Mouse (Mus musculus) gastrocnemius, adult 18-20 months (tissue): Measurements from ENCODE around the gene Rims1. TPM values are rescaled to one million over a fixed set of nuclear protein-coding genes. Genes with fewer than 3 reads are reported as not detected.

Experiments
- DNase-seq: peaks from one replicate; pipeline ENCODE4 v3.0.0; 2021; ENCODE audit warnings: low spot score
- long read RNA-seq, 2 experiments: library from polyadenylated mRNA; stranded (forward); transcript quantifications; one replicate each; pipeline ENCODE4 v2.0.0; 2021
- total RNA-seq, 2 experiments: library from RNA; stranded (reverse); gene quantifications; 2 replicates each; pipeline ENCODE4 v1.2.3; 2021

Gene Rims1
- under 1 TPM; 0.28 to 0.34 TPM for total RNA-seq
- long read RNA-seq, experiment 1, result 0 reads
- long read RNA-seq, experiment 2, result 0 reads

GRCm38 (mm10) chr1:22805726-22806625 lies at the start of gene Rims1:
Gene Rims1, minus strand, starts transcription at chr1:22805994.
- peak; percentile 1 for DNase-seq

- DNase-seq, result no peak
Measured at GRCm38 (mm10) chr1:22806626-22807096, 867 bp upstream of the Rims1 start.

- DNase-seq, result no peak
Measured at GRCm38 (mm10) chr1:22805025-22805725, 619 bp downstream of the Rims1 start.

- no peak for DNase-seq
Measured at GRCm38 (mm10) chr1:22804148-22804885, 1.5 kb downstream of the Rims1 start.

DNA sequence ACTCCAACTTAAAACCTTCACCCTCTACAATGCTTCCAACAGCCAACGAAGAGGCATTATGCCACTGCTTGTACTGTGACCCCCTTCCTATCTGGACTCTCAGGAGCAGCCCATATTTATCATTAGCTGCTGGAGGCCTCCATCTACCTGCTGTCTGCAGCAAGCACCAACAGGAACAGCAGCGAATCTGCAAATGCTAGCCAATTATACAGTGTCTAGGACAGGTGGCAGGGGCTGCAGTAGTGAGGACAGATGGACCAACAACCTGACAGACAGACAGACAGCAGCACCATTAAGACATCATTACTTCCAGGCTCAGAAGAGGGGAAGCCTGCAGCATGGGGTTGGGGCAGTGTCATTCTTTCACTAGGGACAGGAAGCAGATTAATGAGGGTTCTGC lies 2.3 kb downstream of the Rims1 start:
- DNase-seq, result no peak

DNA sequence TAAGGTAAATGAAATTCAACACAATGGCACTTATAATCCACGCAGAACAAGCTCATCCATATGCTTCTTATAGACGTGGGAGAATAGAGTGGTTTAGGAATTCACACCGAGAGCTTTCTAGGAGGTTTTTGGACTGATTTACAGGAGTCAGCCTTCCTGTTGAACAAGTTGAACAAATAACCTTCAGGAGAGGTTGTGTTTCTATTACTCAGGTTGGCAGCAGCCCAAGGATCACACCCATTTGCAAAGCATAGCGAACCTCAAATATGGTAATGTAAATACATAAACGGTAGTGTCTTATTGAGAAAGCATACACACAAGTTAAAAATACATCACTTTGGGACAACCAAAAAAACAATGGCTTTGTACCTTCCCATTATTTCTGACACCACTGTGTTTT lies 5.5 kb downstream of the Rims1 start:
- no peak for DNase-seq

DNA sequence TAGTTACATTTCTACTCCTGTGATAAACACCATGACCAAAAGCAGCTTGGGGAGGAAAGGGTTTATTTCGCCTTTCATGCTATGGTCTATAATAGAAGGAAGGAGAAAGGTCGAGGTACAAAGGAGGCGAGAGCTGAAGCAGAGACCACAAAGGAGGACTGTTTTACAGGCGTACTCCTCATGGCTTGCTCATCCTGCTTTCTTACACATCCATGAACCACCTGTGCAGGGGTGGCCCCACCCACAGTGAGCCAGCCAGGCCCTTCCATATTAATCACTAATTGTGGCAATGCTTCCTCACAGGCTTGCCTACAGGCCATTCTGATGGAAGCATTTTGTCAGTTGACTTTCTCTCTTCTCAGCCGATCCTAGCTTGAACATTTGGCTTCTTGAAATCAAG lies 8.7 kb downstream of the Rims1 start:
- DNase-seq, result no peak

DNA sequence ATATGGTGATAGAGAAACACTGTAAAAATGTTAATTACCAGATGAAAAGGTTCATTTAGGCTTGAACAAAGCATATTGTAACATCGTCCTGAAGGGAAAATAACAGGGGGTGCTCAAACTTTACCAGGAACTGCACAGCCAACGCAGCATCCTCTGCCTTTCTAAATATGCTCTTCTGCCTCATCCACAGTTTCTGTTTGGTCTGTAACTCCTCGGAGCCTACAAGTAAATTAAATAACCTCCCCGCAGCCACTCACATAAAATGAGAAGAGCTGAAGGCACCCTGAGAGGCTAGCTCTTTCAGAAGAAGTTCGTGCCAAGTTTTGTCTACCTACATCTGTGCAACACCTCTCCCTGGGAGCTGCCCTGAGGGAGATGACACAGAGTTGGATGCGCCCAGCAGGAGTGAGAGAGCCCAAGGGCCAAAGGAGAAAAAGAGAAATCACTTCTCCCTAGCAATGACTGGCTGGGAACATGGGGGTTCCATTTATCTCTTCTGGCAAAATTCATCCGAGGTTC lies 16.3 kb downstream of the Rims1 start:
- no peak for DNase-seq

DNA sequence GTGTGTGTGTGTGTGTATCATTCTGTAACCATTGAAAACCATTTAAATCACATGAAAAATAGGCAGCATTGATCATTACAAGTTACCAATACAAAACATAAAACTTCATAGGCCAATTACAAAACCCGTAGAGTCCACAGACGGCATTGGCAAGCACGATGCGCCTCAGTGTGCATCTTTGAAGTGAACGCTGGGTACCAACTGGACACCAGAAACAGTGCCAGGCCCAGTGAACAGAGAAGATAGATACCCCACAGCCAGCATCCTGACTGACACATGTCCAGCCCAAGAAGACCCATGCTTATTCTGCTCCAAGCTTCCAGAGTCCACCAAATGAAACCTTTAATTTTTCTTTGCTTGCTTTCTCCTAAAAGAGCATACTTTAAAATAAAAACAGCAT lies 18.2 kb downstream of the Rims1 start:
- DNase-seq, result no peak

- DNase-seq, result no peak
Measured at GRCm38 (mm10) chr1:22770530-22771254, 35.1 kb downstream of the Rims1 start.

DNA sequence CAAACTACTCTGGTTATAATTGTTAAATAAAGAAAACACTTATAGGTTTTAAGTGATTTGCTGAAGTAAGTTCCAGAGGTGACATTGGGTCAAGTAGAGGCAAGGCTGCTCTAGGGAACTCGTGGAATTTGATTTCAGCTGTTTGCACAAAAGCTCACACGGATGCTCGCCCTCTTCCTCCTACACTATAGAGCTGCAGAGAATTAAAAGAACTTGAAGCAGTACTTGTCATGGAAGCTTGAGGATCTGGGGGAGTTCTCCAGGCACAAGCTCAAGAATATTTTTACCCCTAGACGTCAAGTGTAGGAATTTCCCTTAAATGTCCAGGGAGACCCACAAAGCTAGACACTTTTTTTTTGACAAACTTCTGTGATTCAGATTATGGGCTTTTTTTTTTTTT lies 42.4 kb downstream of the Rims1 start:
- no peak for DNase-seq

DNA sequence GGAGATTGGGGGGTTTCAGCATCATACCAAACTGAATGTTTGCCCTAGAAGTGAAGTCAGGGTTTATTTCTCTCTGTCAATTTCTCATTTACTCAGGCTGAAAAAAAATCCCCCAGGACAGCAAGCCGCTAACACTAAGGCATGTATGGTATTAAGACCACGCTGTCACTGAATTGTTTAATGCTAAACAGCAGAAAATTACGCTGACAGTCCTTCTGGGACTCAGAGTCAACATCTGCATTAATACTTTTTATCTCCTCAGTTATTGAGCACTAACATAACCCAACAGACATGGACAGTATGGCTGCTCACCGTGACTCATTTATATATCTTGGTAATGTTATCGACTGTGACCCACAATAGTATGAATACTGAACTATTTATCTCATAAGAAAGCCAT lies 43.0 kb downstream of the Rims1 start:
- no peak for DNase-seq

- DNase-seq, result no peak
Measured at GRCm38 (mm10) chr1:22750536-22750935, 55.3 kb downstream of the Rims1 start.

DNA sequence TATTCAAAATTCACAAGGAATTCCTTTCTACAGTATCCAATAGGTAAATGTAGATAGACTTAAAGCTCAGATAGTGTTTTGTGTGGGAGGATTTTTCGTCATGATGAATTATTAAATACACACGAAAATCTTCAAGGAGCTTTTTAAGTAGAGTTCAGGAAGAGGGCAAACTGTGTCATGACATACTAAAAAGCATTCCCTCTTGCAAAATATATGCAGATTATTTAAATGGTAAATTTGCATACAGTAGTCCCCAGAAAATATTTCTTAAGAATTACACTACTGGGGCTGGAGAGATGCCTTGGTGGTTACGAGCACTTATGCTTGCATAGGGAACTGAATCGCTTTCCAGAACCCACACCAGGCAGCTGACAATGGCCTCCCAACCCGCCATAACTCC lies 61.1 kb downstream of the Rims1 start:
- DNase-seq, result no peak

- no peak for DNase-seq
Measured at GRCm38 (mm10) chr1:22737491-22737890, 68.3 kb downstream of the Rims1 start.

DNA sequence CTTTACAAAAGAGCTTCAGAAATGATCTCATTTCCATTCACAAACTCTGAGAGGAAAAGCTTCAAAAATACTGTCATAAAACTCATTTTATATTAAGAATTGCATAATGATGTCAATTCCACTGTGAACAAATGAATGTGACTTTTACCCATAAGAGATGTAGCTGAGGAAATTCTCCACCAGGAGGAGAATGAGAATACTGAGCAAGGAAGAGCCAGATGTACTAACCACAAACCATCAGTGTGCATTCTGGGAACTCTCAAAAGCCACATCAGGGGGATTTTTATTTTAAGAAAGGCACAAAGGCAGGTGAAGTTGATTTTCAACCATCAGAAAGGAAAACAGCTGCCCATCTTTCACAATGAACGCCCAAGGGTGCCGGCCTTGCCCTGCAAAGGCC lies 71.4 kb downstream of the Rims1 start:
- no peak for DNase-seq

GRCm38 (mm10) chr1:22733281-22733680 lies 72.5 kb downstream of the Rims1 start:
- DNase-seq, result no peak

DNA sequence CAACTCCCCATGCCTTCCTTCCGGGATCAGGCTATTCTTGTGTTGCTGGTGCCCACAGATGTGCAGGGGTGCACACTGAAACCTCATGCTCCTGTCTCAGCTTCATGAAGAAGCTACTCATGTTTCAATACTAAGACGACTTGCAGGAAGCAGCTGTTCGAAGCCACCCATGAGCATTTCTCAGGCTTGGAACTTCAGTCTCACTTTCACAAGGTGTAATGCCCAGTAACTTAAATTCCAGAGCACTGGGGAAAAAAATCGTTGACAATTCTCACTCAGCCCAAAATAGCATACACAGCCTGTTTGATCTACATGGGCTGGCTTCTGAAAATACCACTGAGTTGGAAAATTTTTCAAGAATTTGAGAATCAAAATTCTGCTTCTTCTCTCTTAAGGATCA lies 77.6 kb downstream of the Rims1 start:
- no peak for DNase-seq

- no peak for DNase-seq
Measured at GRCm38 (mm10) chr1:22721706-22722105, 84.1 kb downstream of the Rims1 start.

DNA sequence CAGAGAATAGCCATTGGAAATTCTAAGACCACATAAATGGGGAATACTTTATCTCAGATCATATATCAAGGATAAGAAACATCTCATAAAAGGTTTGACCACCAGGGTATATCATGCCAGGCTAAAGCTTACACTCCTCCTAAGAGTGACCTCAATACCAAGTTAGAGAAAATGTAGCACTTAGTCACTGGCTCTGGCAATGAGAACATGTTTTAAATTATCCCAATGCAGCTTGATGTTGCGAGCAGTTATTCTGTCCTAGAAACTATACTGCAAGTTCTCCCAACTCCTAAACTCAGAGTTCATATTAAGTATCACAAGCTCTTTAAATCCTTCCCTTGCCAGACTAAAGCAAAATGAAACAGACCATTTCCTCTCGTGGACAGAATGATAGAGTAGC lies 85.1 kb downstream of the Rims1 start:
- DNase-seq, result no peak

DNA sequence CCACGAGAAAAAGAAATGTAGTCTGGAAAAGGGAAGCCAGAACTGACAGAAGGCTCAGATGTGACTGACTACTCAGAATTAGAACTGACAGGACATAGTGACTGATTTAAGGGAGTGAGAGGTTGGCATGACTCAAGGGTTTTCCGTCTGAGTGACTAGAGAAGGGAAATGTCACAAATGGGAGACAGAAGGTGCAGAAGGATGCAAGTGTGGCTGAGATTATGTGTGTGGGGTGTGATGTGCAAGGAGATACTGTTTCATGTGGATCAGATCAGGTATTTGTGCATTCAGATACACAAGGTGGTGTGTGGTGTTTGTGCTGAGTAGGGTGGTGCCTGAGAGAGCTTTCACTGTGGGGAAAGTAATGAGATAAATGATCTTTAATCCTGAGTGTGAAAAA lies 96.3 kb downstream of the Rims1 start:
- DNase-seq, result no peak
